Mouse (Mus musculus) lung, postnatal 36 days (tissue): ENCODE measurements around the gene Ak7.
A peak's percentile ranks its signal among the peaks of the same experiment; 100 is the strongest.

Source experiments
- DNase-seq: peaks from one replicate; pipeline ENCODE4 v3.0.0; 2022; ENCODE audit warnings: mixed read lengths

Gene Ak7

GRCm38 (mm10) chr12:105730851-105731460, 25.2 kb downstream of the Ak7 start:
- DNase-seq = no peak

- no peak for DNase-seq
These were observed 27.8 kb downstream of the Ak7 start for GRCm38 (mm10) chr12:105733370-105734159.

- no peak for DNase-seq
These were observed 29.6 kb downstream of the Ak7 start for GRCm38 (mm10) chr12:105735226-105735888.

- DNase-seq = no peak
These were observed 30.1 kb downstream of the Ak7 start for GRCm38 (mm10) chr12:105735889-105736251.

GRCm38 (mm10) chr12:105738316-105739096, 32.7 kb downstream of the Ak7 start:
- no peak for DNase-seq

GRCm38 (mm10) chr12:105739656-105740055, 33.9 kb downstream of the Ak7 start:
- DNase-seq = no peak

- DNase-seq = no peak
These were observed 42.3 kb downstream of the Ak7 start for GRCm38 (mm10) chr12:105748114-105748513.

- no peak for DNase-seq
These were observed 48.0 kb downstream of the Ak7 start for GRCm38 (mm10) chr12:105753813-105754212.

GRCm38 (mm10) chr12:105757816-105758497, 52.2 kb downstream of the Ak7 start:
- DNase-seq = peak; percentile 16

GRCm38 (mm10) chr12:105758911-105759310, 53.1 kb downstream of the Ak7 start:
- DNase-seq = no peak

- DNase-seq = no peak
These were observed 54.2 kb downstream of the Ak7 start for GRCm38 (mm10) chr12:105759849-105760478.

GRCm38 (mm10) chr12:105761171-105761570, 55.4 kb downstream of the Ak7 start:
- no peak for DNase-seq

GRCm38 (mm10) chr12:105761629-105762028, 55.9 kb downstream of the Ak7 start:
- no peak for DNase-seq

GRCm38 (mm10) chr12:105769700-105770099, 63.9 kb downstream of the Ak7 start:
- DNase-seq = no peak

- no peak for DNase-seq
These were observed 69.1 kb downstream of the Ak7 start for GRCm38 (mm10) chr12:105774871-105775270.

- DNase-seq = no peak
These were observed 71.9 kb downstream of the Ak7 start for GRCm38 (mm10) chr12:105777651-105778050.

GRCm38 (mm10) chr12:105784196-105784999, 78.6 kb downstream of the Ak7 start, which contains the start of gene Papola:
TSS of gene Papola (plus strand) at chr12:105784694.
- peak; percentile 91 for DNase-seq

GRCm38 (mm10) chr12:105785000-105785774, 79.4 kb downstream of the Ak7 start:
- peak; percentile 77 for DNase-seq

- DNase-seq = no peak
These were observed 80.3 kb downstream of the Ak7 start for GRCm38 (mm10) chr12:105786113-105786512.

GRCm38 (mm10) chr12:105787626-105788025, 81.8 kb downstream of the Ak7 start:
- DNase-seq = no peak
